Mouse (Mus musculus) kidney, embryonic 16.5 days (tissue): ENCODE results near the gene B3gnt6. TPM values are rescaled to one million over a fixed set of nuclear protein-coding genes. Genes with fewer than 3 reads are reported as not detected.
"Not testable (repeated sequence)": the region's sequence is repeated elsewhere in the genome, so short reads cannot be mapped to it uniquely, and the experiment has no call there.

Experiments
- ATAC-seq: fragments of 200-750 bp; cut with Nextera tagmentation; 2 replicates; pipeline ENCODE4 v1.8.0; 2017; ENCODE audit warnings: moderate TSS enrichment; ENCODE audit not compliant: low FRiP score, low TSS enrichment
- H3K27ac ChIP-seq: fragments of 300-500 bp; sonication (generic); 2 replicates; pipeline ENCODE4 v1.5.1; 2014; ENCODE audit warnings: low read length
- H3K27me3 ChIP-seq: fragments of 300-500 bp; sonication (generic); 2 replicates; pipeline ENCODE4 v1.6.1; 2014; ENCODE audit warnings: low read length, control low read depth, mixed read lengths; ENCODE audit not compliant: insufficient read depth
- H3K36me3 ChIP-seq: fragments of 300-500 bp; sonication (generic); 2 replicates; pipeline ENCODE4 v1.6.1; 2014; ENCODE audit warnings: low read length, control low read depth, mixed read lengths; ENCODE audit not compliant: insufficient read depth
- H3K4me1 ChIP-seq: fragments of 300-500 bp; sonication (generic); 2 replicates; pipeline ENCODE4 v1.6.1; 2014; ENCODE audit warnings: low read length, control low read depth, mixed read lengths; ENCODE audit not compliant: insufficient read depth
- H3K4me2 ChIP-seq: fragments of 300-500 bp; sonication (generic); replicated peaks from 2 replicates; pipeline ENCODE4 v1.6.1; 2014; ENCODE audit warnings: low read depth, low read length
- H3K4me3 ChIP-seq: fragments of 300-500 bp; sonication (generic); 2 replicates; pipeline ENCODE4 v1.5.1; 2014; ENCODE audit warnings: mild to moderate bottlenecking, low read length
- H3K9ac ChIP-seq: fragments of 300-500 bp; sonication (generic); replicated peaks from 2 replicates; pipeline ENCODE4 v1.6.1; 2014; ENCODE audit warnings: low read length
- H3K9me3 ChIP-seq: fragments of 300-500 bp; sonication (generic); 2 replicates; pipeline ENCODE4 v1.6.1; 2016; ENCODE audit warnings: low read length, control low read depth
- WGBS: fragments of 180-500 bp; shearing (Covaris S2); extraction: QIAGEN DNeasy Blood & Tissue Kit; methylation state at CpG from one replicate; pipeline ENCODE4 v1.1.7; 2014; 5-methylcytosine and 5-hydroxymethylcytosine counted together
- polyA plus RNA-seq: library from polyadenylated mRNA; unstranded; fragments of >200 nt; fragmentation: Nextera tagmentation; extraction: Ambion mirVana; gene quantifications from 2 replicates; pipeline ENCODE4 v1.2.1, GENCODE M21; 2015

The B3gnt6 gene
- polyA plus RNA-seq, 1 experiment from 2014 or later: 0.09 TPM

- WGBS: 5% methylated on average over 36 of the region's 36 CpGs
These were observed 5.7 kb downstream of the B3gnt6 start for GRCm38 (mm10) chr7:98193515-98194025.

DNA sequence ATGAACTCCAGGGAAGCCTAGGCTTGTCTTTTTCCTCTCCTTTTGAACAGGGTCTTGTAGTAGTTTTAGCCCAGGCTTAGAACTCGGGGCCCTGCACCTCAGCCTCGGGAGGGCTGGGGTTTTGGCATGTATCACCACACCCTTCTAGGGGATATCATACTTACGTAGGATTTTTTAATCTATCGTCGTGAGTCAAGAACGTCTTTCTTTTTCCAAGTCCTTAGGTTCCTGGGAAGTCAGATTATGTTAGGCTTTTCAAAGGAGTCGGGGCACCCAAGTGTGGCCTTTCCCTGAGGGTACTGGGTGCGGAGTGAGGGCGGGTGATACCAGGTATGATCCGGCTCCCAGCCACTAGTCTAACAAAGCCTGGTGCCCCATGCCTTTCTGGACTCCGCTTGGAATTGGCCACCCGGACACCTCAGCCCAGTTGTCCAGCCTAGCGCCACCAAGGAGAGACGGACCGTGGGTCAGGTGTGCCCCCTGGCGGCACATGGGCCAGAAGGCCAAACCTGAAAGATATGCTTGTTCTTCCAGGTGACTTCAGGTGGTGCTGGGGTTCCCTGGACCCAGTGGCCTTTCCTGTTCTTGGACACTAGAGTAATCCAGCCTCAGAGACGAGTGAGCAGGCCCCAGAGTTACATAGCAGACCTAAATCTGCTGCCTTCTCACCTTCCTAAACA lies 7.6 kb downstream of the B3gnt6 start:
- no peak overlapping the region for H3K4me2 ChIP-seq
- H3K9me3 ChIP-seq: no peaks in the 10 kb centered on the region
- H3K27me3 ChIP-seq: peaks cover 40% of the 10 kb centered on the region
- no peaks in the 10 kb centered on the region for H3K36me3 ChIP-seq
- no peak overlapping the region for H3K9ac ChIP-seq
- WGBS: 58% methylated on average over 17 of the region's 17 CpGs
- ATAC-seq: peak; percentile 37; the same call in 1 of the 2 replicates
- H3K4me1 ChIP-seq: peaks cover 13% of the 10 kb centered on the region
- H3K4me3 ChIP-seq: no peak overlapping the region
- H3K27ac ChIP-seq: no peak overlapping the region

More at GRCm38 (mm10) chr7:98193515-98194025, 5.7 kb downstream of the B3gnt6 start:
- Histone ChIP-seq H3K27me3 (peaks cover 40% of the 10 kb centered on the region), H3K36me3 (no peaks in the 10 kb centered on the region), H3K4me3 (peak overlapping the region; percentile 43), H3K4me2 (peak overlapping the region; percentile 60), H3K9me3 (no peaks in the 10 kb centered on the region), H3K9ac (peak overlapping the region; percentile 46; the same call in 1 of the 2 replicates), H3K4me1 (peaks cover 13% of the 10 kb centered on the region), H3K27ac (no peak overlapping the region)
- peak; percentile 36 for ATAC-seq

DNA sequence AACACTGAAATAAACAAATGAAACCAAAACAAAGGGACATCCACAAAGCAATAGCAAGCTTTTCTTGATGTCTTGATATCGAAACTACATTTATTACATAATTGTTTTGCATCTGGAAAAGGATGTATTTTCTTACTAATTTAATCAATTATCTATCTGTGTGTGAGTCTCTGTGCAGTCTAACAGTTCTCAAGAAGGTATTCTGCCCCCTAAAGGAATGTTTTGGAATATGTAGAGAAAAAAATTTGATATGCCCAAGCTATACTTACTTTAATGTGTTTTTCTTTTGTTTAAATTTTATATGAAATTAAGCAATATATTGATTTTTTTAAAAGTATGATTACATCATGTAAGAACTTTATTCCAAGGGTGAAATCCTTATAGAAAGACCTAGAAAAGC lies 8.7 kb downstream of the B3gnt6 start:
- Histone ChIP-seq H3K27me3 (peaks cover 35% of the 10 kb centered on the region), H3K4me3 (no peak overlapping the region), H3K4me2 (no peak overlapping the region), H3K9me3 (no peaks in the 10 kb centered on the region), H3K9ac (no peak overlapping the region), H3K4me1 (peaks cover 13% of the 10 kb centered on the region), H3K36me3 (no peaks in the 10 kb centered on the region), H3K27ac (no peak overlapping the region)
- 90% methylated on average over 1 of the region's 1 CpGs for WGBS
- ATAC-seq: no peak

DNA sequence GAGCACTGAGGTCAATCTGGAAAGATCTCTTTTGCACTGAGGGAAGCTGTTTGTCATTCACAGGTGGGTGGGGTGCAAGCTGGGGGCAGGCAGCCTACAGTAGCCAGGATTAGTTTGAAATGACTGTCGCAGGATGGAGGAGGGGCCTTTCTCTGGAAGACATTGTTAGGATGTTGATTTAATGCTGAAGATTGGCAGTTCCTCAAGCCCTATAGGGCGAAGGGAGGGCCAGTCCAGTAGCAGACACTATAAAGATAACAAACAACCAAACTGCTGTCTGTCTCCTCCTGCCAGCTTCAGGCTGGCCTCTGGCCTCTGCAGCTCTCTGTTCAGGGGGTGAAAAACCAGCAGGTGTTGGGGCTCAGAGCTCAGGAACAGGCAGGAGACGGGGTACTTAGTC lies 9.5 kb downstream of the B3gnt6 start:
- WGBS: 24% methylated on average over 3 of the region's 3 CpGs
- Histone ChIP-seq H3K4me3 (no peak overlapping the region), H3K27me3 (peaks cover 27% of the 10 kb centered on the region), H3K27ac (no peak overlapping the region), H3K4me1 (peaks cover 18% of the 10 kb centered on the region), H3K36me3 (no peaks in the 10 kb centered on the region), H3K9me3 (no peaks in the 10 kb centered on the region), H3K4me2 (no peak overlapping the region), H3K9ac (no peak overlapping the region)
- ATAC-seq: no peak

DNA sequence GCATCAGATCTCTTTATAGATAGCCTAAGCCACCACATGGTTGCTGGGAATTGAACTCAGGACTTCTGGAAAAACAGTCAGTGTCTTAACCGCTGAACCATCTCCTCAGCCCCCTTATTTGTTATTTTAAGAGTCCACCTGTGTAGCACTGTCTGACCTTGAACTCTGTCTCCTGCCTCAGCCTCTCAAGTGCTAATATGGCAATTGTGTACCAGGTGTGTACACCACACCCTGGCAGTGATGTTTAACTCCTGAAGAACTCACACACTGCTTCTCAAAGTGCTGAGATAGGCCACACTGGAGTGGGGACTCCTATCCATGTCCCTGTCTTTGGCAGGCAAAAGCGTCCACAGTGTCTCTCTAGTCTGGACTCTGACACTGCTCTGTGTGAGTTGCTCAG lies 10.6 kb downstream of the B3gnt6 start:
- no peaks in the 10 kb centered on the region for H3K36me3 ChIP-seq
- peaks cover 11% of the 10 kb centered on the region; the same call in 1 of the 2 replicates for H3K4me1 ChIP-seq
- no peak overlapping the region for H3K4me3 ChIP-seq
- H3K4me2 ChIP-seq: no peak overlapping the region
- no peak overlapping the region for H3K27ac ChIP-seq
- H3K9ac ChIP-seq: no peak overlapping the region
- WGBS: 79% methylated on average over 2 of the region's 2 CpGs
- peaks cover 16% of the 10 kb centered on the region for H3K27me3 ChIP-seq
- no peaks in the 10 kb centered on the region for H3K9me3 ChIP-seq
- ATAC-seq: no peak

DNA sequence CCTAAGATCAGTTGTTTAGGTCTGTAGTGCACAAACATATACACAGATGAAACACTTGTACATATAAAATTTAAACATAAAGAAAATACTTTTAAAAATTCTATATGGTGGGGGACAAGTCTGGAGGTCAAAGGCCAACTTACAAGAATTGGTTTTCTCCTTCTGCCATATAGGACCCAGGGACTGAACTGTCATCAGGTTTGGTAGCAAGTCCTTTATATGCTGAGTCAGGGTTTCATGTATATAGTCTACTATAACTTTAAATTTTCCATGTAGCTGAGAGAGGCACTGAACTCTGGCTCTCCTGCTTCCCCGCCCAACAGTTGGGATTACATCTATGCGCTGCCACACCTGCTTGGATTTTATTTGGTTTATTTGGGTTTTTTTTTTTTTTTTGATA lies 11.0 kb downstream of the B3gnt6 start:
- Histone ChIP-seq H3K9ac (no peak overlapping the region), H3K27me3 (peaks cover 11% of the 10 kb centered on the region), H3K36me3 (no peaks in the 10 kb centered on the region), H3K4me3 (no peak overlapping the region), H3K9me3 (no peaks in the 10 kb centered on the region), H3K4me1 (peaks cover 7% of the 10 kb centered on the region; the same call in 1 of the 2 replicates), H3K27ac (no peak overlapping the region), H3K4me2 (no peak overlapping the region)
- ATAC-seq: no peak
- 95% methylated on average over 2 of the region's 2 CpGs for WGBS

GRCm38 (mm10) chr7:98187332-98187731 lies 11.9 kb downstream of the B3gnt6 start:
- not testable (repeated sequence) for H3K4me1 ChIP-seq
- WGBS: 81% methylated on average over 3 of the region's 3 CpGs

DNA sequence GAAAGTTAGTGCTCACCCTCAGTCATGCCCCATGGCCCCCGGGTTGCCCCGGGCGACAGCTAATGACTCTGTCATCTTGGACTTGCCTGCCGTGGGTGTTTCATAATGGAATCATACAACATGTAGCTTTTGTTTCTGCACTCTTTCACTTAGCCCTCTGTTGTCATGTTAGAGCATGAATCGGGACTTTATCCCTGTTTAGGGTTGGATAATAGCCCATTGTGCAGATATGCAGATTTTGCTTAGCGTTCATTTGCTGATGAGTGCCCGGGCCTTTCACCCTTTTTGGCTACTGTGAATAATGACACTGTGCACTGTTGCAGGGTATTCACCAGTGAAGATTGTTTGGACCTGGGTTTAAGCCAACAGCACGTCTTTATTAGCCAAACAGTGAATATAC lies 12.6 kb downstream of the B3gnt6 start:
- no peak overlapping the region for H3K9ac ChIP-seq
- no peaks in the 10 kb centered on the region; the same call in 1 of the 2 replicates for H3K27me3 ChIP-seq
- no peaks in the 10 kb centered on the region for H3K36me3 ChIP-seq
- H3K4me1 ChIP-seq: peaks cover 5% of the 10 kb centered on the region; the same call in 1 of the 2 replicates
- no peak for ATAC-seq
- H3K9me3 ChIP-seq: no peaks in the 10 kb centered on the region
- no peak overlapping the region for H3K4me3 ChIP-seq
- no peak overlapping the region for H3K27ac ChIP-seq
- WGBS: 70% methylated on average over 8 of the region's 8 CpGs
- no peak overlapping the region for H3K4me2 ChIP-seq

More at GRCm38 (mm10) chr7:98187332-98187731, 11.9 kb downstream of the B3gnt6 start:
- H3K36me3 ChIP-seq, H3K27ac ChIP-seq, H3K9me3 ChIP-seq, ATAC-seq, H3K4me3 ChIP-seq, H3K4me2 ChIP-seq, H3K9ac ChIP-seq, H3K27me3 ChIP-seq: not testable (repeated sequence)

- Histone ChIP-seq H3K9ac (no peak overlapping the region), H3K9me3 (no peaks in the 10 kb centered on the region), H3K4me1 (peaks cover 5% of the 10 kb centered on the region; the same call in 1 of the 2 replicates), H3K4me3 (no peak overlapping the region), H3K36me3 (no peaks in the 10 kb centered on the region), H3K4me2 (no peak overlapping the region), H3K27ac (peak overlapping the region; percentile 61; the same call in 1 of the 2 replicates), H3K27me3 (no peaks in the 10 kb centered on the region)
- 64% methylated on average over 6 of the region's 6 CpGs for WGBS
- ATAC-seq: no peak
These were observed 14.0 kb downstream of the B3gnt6 start for GRCm38 (mm10) chr7:98185326-98185725.

- H3K4me1 ChIP-seq: peaks cover 22% of the 10 kb centered on the region
- H3K4me2 ChIP-seq: peak overlapping the region; percentile 79
- ATAC-seq: peak; percentile 57
- no peaks in the 10 kb centered on the region for H3K9me3 ChIP-seq
- WGBS: 59% methylated on average over 5 of the region's 5 CpGs
- H3K9ac ChIP-seq: peak overlapping the region; percentile 64
- peak overlapping the region; percentile 85 for H3K27ac ChIP-seq
- no peaks in the 10 kb centered on the region for H3K27me3 ChIP-seq
- H3K36me3 ChIP-seq: no peaks in the 10 kb centered on the region
- H3K4me3 ChIP-seq: peak overlapping the region; percentile 85
These were observed 20.6 kb downstream of the B3gnt6 start for GRCm38 (mm10) chr7:98178560-98179231.
